Mouse (Mus musculus): Measurements from ENCODE around the gene Jph2.

DNA sequence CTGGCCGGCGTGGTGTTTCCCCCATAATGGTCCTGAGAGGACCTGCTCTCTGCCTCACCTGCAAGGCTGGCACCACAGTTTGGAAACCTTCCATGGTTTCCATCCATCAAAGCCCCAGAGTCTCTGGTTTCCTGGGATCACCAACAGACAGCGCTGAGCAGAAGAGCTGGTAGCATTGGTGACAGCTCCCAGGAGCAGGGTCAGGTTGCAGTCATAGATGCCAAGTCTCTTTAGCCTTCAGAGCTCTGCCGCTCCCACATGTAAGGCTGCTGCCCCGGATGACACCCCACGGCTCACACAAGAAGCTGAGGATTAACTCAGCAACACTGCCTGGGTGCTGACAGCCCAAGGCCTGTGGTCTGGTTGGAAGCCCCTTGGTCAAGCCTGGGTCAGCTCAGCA is 12.7 kb downstream of the Jph2 start:
- TF ChIP-seq CTCF (IDR thresholded peaks at IDR 0.05; ENCODE audit: insufficient read depth, low read length) (no peak), POLR2A (IDR thresholded peaks at IDR 0.05; ENCODE audit: borderline replicate concordance, extremely low read depth, low read depth, low read length) (no peak)

Measured in lung, adult 2 months (tissue).